Mouse (Mus musculus) midbrain, postnatal 0 days (tissue): ENCODE measurements around the gene Filip1l. TPM values are rescaled to one million over a fixed set of nuclear protein-coding genes. Genes with fewer than 3 reads are reported as not detected.

ENCODE experiments used
- ATAC-seq: fragments of 200-750 bp; cut with Nextera tagmentation; 2 replicates; pipeline ENCODE4 v1.8.0; 2017; ENCODE audit warnings: moderate number of reproducible peaks, mild to moderate bottlenecking, moderate TSS enrichment, moderate library complexity; ENCODE audit not compliant: low FRiP score
- DNase-seq: peaks from one replicate; pipeline ENCODE4 v3.0.0-alpha.2; 2015; ENCODE audit warnings: low spot score
- H3K27ac ChIP-seq: fragments of 300-500 bp; sonication (generic); 2 replicates; pipeline ENCODE4 v1.5.1; 2014; ENCODE audit warnings: low read depth, mild to moderate bottlenecking, low read length, mixed read lengths
- H3K27me3 ChIP-seq: fragments of 300-500 bp; sonication (generic); 2 replicates; pipeline ENCODE4 v1.6.1; 2014; ENCODE audit warnings: low read length, control low read depth, mixed read lengths; ENCODE audit not compliant: insufficient read depth
- H3K36me3 ChIP-seq: fragments of 300-500 bp; sonication (generic); 2 replicates; pipeline ENCODE4 v1.6.1; 2014; ENCODE audit warnings: low read length, control low read depth, mixed read lengths; ENCODE audit not compliant: insufficient read depth
- H3K4me1 ChIP-seq: fragments of 300-500 bp; sonication (generic); 2 replicates; pipeline ENCODE4 v1.6.1; 2014; ENCODE audit warnings: mild to moderate bottlenecking, control low read depth, antibody characterized with exemption, low read length, mixed read lengths; ENCODE audit not compliant: insufficient read depth
- H3K4me2 ChIP-seq: fragments of 300-500 bp; sonication (generic); 2 replicates; pipeline ENCODE4 v1.6.1; 2014; ENCODE audit warnings: low read depth, mild to moderate bottlenecking, low read length, mixed read lengths; ENCODE audit not compliant: poor library complexity, severe bottlenecking
- H3K4me3 ChIP-seq: fragments of 300-500 bp; sonication (generic); 2 replicates; pipeline ENCODE4 v1.5.1; 2014; ENCODE audit warnings: low read depth, mild to moderate bottlenecking, low read length, moderate library complexity
- H3K9ac ChIP-seq: fragments of 300-500 bp; sonication (generic); replicated peaks from 2 replicates; pipeline ENCODE4 v1.6.1; 2014; ENCODE audit warnings: mild to moderate bottlenecking, low read length, moderate library complexity, mixed read lengths; ENCODE audit not compliant: poor library complexity, severe bottlenecking
- H3K9me3 ChIP-seq: fragments of 300-500 bp; sonication (generic); 2 replicates; pipeline ENCODE4 v1.6.1; 2016; ENCODE audit warnings: low read length, control low read depth
- CTCF ChIP-seq: IDR thresholded peaks from 2 replicates; pipeline ENCODE4 v1.5.1; 2016; ENCODE audit warnings: antibody characterized with exemption, mild to moderate bottlenecking
- WGBS: fragments of 180-500 bp; shearing (Covaris S2); extraction: QIAGEN DNeasy Blood & Tissue Kit; methylation state at CpG from one replicate; pipeline ENCODE4 v1.1.7; 2014; 5-methylcytosine and 5-hydroxymethylcytosine counted together
- polyA plus RNA-seq: library from polyadenylated mRNA; unstranded; fragments of >200 nt; fragmentation: Nextera tagmentation; extraction: Ambion mirVana; gene quantifications from 2 replicates; pipeline ENCODE4 v1.2.1, GENCODE M21; 2015
- total RNA-seq: library from RNA; depleted of rRNA; stranded (reverse); fragments of >200 nt; gene quantifications from 2 replicates; pipeline ENCODE4 v1.2.3, GENCODE M21; 2014

Gene Filip1l
- total and polyA plus RNA-seq, 2 experiments from 2014 or later = 1.9 to 2.2 TPM

DNA sequence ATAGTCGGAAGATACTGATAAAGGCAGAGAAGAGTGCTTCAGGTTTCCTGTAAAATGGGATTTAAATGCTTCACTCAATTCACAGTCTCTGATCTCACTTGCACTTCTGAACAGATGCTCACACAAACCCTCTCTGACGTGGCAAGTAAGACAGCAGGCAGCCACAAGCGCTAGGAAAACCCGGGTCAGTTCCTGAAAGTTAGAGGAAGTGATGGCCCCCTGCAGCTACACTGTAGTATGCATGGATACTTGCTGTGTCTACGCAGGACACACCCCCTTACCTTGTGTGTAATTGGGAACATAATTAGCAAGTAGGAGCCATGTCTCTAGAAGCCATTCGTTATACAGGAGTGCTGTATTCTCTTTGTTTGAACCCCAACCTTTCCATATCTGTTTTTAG is 129.4 kb downstream of the Filip1l start:
- H3K36me3 ChIP-seq = no peaks in the 10 kb centered on the region
- H3K9ac ChIP-seq = no peak overlapping the region
- TF ChIP-seq CTCF = no peak
- DNase-seq = no peak
- no peak overlapping the region for H3K4me3 ChIP-seq
- H3K9me3 ChIP-seq = no peaks in the 10 kb centered on the region
- no peak overlapping the region for H3K27ac ChIP-seq
- no peak overlapping the region for H3K4me2 ChIP-seq
- no peak for ATAC-seq
- H3K27me3 ChIP-seq = no peaks in the 10 kb centered on the region
- no peaks in the 10 kb centered on the region for H3K4me1 ChIP-seq
- 69% methylated on average over 6 of the region's 6 CpGs for WGBS

GRCm38 (mm10) chr16:57482911-57483310 is 130.0 kb downstream of the Filip1l start:
- H3K36me3 ChIP-seq = no peaks in the 10 kb centered on the region
- no peak overlapping the region for H3K4me3 ChIP-seq
- H3K27ac ChIP-seq = no peak overlapping the region
- WGBS = 84% methylated on average over 4 of the region's 4 CpGs
- H3K27me3 ChIP-seq = no peaks in the 10 kb centered on the region
- no peaks in the 10 kb centered on the region for H3K4me1 ChIP-seq
- ATAC-seq (no peak), DNase-seq (no peak)
- H3K9ac ChIP-seq = no peak overlapping the region
- no peak for TF ChIP-seq CTCF
- no peaks in the 10 kb centered on the region for H3K9me3 ChIP-seq
- no peak overlapping the region for H3K4me2 ChIP-seq

- DNase-seq = no peak
- Histone ChIP-seq H3K4me3 (no peak overlapping the region), H3K27ac (no peak overlapping the region), H3K9me3 (no peaks in the 10 kb centered on the region), H3K4me2 (no peak overlapping the region), H3K36me3 (no peaks in the 10 kb centered on the region), H3K9ac (no peak overlapping the region), H3K4me1 (no peaks in the 10 kb centered on the region), H3K27me3 (no peaks in the 10 kb centered on the region)
- no peak for ATAC-seq
- TF ChIP-seq CTCF = no peak
- WGBS = 72% methylated on average over 2 of the region's 2 CpGs
Observed at GRCm38 (mm10) chr16:57483503-57483902, 130.6 kb downstream of the Filip1l start.

DNA sequence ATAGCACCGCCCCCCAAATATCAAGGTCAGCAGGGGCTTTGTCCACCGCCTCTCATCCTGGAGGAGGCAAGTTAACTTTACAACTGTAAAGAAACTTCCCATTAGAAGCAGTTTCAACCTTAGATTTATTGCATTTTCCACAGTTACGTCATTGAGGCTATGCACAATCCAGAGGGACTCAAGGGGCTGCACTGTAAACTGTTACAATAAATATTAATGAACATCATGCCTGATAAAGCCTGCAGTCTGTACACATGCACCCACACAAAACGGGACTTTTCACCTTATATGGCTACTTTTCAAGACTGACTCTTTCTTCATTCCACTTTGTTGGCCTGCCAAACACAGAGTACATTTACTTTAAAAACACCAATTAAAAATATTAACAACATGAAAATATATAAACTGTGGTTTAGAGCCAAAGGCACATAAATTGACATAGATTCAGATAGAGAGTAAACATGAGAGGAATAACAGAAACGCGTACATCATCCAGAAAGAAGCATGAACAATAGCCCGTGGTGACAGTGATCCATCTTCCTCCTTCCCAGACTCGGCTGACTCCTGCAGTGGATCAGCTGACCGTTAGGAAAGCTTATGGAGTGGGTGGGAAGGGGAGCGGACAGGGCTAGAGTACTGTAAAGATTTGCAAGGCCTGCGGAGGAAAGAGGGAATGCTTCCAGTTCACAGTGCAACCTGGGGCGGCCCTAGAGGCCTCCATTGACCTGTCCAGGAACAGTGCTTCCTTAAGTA is 131.3 kb downstream of the Filip1l start:
- Histone ChIP-seq H3K36me3 (no peaks in the 10 kb centered on the region), H3K9me3 (no peaks in the 10 kb centered on the region), H3K27me3 (no peaks in the 10 kb centered on the region), H3K4me3 (no peak overlapping the region), H3K4me2 (no peak overlapping the region), H3K9ac (no peak overlapping the region), H3K27ac (no peak overlapping the region), H3K4me1 (no peaks in the 10 kb centered on the region)
- DNase-seq (no peak), ATAC-seq (no peak)
- TF ChIP-seq CTCF = no peak
- 74% methylated on average over 12 of the region's 12 CpGs for WGBS

DNA sequence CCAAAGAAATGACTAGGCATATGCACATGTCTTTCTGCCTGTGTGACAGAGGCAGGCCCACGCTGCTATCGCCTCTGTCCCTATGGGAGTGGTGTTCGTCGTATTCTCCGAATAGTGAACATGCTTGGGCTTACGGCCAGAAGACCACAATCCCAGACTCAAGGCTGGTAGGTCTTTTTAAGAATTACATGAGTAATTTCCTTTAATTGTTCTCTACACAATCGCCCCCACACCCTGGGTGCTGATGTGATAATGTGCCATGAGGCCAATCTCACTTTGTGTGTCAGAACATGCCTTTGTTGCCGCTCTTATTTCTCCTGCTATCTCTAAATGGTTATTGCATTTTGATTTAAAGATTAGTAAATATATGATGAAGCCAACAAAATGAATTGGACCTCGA is 132.4 kb downstream of the Filip1l start:
- no peaks in the 10 kb centered on the region for H3K4me1 ChIP-seq
- no peak overlapping the region for H3K4me3 ChIP-seq
- DNase-seq (no peak), ATAC-seq (no peak)
- H3K36me3 ChIP-seq = no peaks in the 10 kb centered on the region
- no peak for TF ChIP-seq CTCF
- H3K27ac ChIP-seq = no peak overlapping the region
- WGBS = 80% methylated on average over 9 of the region's 9 CpGs
- H3K27me3 ChIP-seq = no peaks in the 10 kb centered on the region
- H3K9ac ChIP-seq = no peak overlapping the region
- no peak overlapping the region for H3K4me2 ChIP-seq
- H3K9me3 ChIP-seq = no peaks in the 10 kb centered on the region

DNA sequence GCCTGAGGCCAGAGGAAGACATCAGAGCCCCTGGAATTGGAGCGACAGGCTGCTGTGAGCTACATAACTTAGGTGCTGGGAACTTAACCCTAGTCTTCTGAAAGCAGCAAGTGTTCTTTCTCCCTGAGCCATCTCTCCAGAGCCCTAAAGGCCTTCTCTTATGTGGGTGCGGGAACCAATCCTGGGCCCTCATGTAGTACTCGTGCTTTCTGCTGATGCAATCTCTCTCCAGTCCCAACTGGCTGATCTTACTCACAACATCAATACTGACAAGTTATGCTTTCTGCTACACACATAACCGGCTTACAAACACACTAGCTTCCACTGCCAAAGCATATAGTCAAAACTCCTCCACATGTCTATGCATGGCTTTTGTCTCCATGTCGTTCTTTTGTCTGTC is 133.4 kb downstream of the Filip1l start:
- 90% methylated on average over 5 of the region's 5 CpGs for WGBS
- no peak for DNase-seq
- TF ChIP-seq CTCF = no peak
- H3K4me3 ChIP-seq = no peak overlapping the region
- no peak overlapping the region for H3K9ac ChIP-seq
- H3K9me3 ChIP-seq = no peaks in the 10 kb centered on the region
- H3K36me3 ChIP-seq = no peaks in the 10 kb centered on the region
- H3K4me1 ChIP-seq = no peaks in the 10 kb centered on the region
- no peak overlapping the region for H3K4me2 ChIP-seq
- no peak overlapping the region for H3K27ac ChIP-seq
- no peaks in the 10 kb centered on the region for H3K27me3 ChIP-seq
- no peak for ATAC-seq
